Mouse (Mus musculus): Measurements from ENCODE around the gene Ubxn2a.

Gene Ubxn2a

GRCm38 (mm10) chr12:4878296-4878783 is 29.2 kb downstream of the Ubxn2a start:
- DNase-seq: no peak

- DNase-seq: no peak
These were observed 31.9 kb downstream of the Ubxn2a start for GRCm38 (mm10) chr12:4875623-4876022.

- DNase-seq: peak; percentile 52 to 71
These were observed 33.2 kb downstream of the Ubxn2a start, which contains the start of gene Mfsd2b for GRCm38 (mm10) chr12:4874161-4874927. TSS of gene Mfsd2b (minus strand) at chr12:4874359.

GRCm38 (mm10) chr12:4873531-4873930 is 34.0 kb downstream of the Ubxn2a start:
- DNase-seq: no peak

GRCm38 (mm10) chr12:4872983-4873477 is 34.5 kb downstream of the Ubxn2a start:
- no peak for DNase-seq

- no peak for DNase-seq
These were observed 35.2 kb downstream of the Ubxn2a start for GRCm38 (mm10) chr12:4872273-4872672.

GRCm38 (mm10) chr12:4871260-4871659 is 36.2 kb downstream of the Ubxn2a start:
- DNase-seq: no peak

- DNase-seq: no peak
These were observed 38.6 kb downstream of the Ubxn2a start for GRCm38 (mm10) chr12:4868924-4869323.

GRCm38 (mm10) chr12:4864338-4864690 is 43.2 kb downstream of the Ubxn2a start:
- DNase-seq: no peak

- DNase-seq: peak; percentile 39 to 59
These were observed 43.7 kb downstream of the Ubxn2a start for GRCm38 (mm10) chr12:4863654-4864337.

- DNase-seq: no peak
These were observed 44.8 kb downstream of the Ubxn2a start for GRCm38 (mm10) chr12:4862672-4863071.

- DNase-seq: no peak
These were observed 48.1 kb downstream of the Ubxn2a start for GRCm38 (mm10) chr12:4859241-4859914.

GRCm38 (mm10) chr12:4856834-4857233 is 50.7 kb downstream of the Ubxn2a start:
- no peak for DNase-seq

- DNase-seq: no peak
These were observed 51.3 kb downstream of the Ubxn2a start for GRCm38 (mm10) chr12:4856160-4856559.

- peak; percentile 29 to 62 for DNase-seq
These were observed 63.8 kb downstream of the Ubxn2a start for GRCm38 (mm10) chr12:4843741-4844140.

GRCm38 (mm10) chr12:4842890-4843597 is 64.5 kb downstream of the Ubxn2a start, which contains the start of gene Wdcp:
TSS of gene Wdcp (plus strand) at chr12:4843303.
- peak; percentile 89 to 92 for DNase-seq

GRCm38 (mm10) chr12:4842456-4842855 is 65.0 kb downstream of the Ubxn2a start:
- DNase-seq: no peak

- DNase-seq: peak; percentile 73 to 80
These were observed 66.1 kb downstream of the Ubxn2a start, which contains the start of gene Fkbp1b for GRCm38 (mm10) chr12:4841392-4841887. TSS of gene Fkbp1b (minus strand) at chr12:4841591.

GRCm38 (mm10) chr12:4840741-4841140 is 66.8 kb downstream of the Ubxn2a start:
- peak in 1 of 2 experiments; percentile 41 for DNase-seq

GRCm38 (mm10) chr12:4840010-4840409 is 67.5 kb downstream of the Ubxn2a start:
- DNase-seq: no peak

GRCm38 (mm10) chr12:4836959-4837358 is 70.5 kb downstream of the Ubxn2a start:
- DNase-seq: no peak

All from cerebellum, postnatal 25 days (tissue).